Mouse (Mus musculus): ENCODE measurements at regions not wholly inside any gene's neighbourhood (a gene's known extent, or its start where the extent isn't known, plus 50 kb on each side); places are given as distances from the start of the nearest gene placed in this dataset.

- DNase-seq, result no peak
These were observed 288.1 kb upstream of the Cxadr start for GRCm38 (mm10) chr16:78013049-78013819.

GRCm38 (mm10) chr16:78004016-78004415 lies 297.3 kb upstream of the Cxadr start:
- DNase-seq, result no peak

GRCm38 (mm10) chr16:77992986-77993385 lies 308.3 kb upstream of the Cxadr start:
- DNase-seq, result no peak

- DNase-seq, result no peak
These were observed 311.4 kb upstream of the Cxadr start for GRCm38 (mm10) chr16:77989791-77990325.

- DNase-seq, result no peak
These were observed 312.1 kb upstream of the Cxadr start for GRCm38 (mm10) chr16:77989139-77989538.

- no peak for DNase-seq
These were observed 314.3 kb upstream of the Cxadr start for GRCm38 (mm10) chr16:77986884-77987529.

GRCm38 (mm10) chr16:77948785-77949184 lies 346.9 kb upstream of the Gm11146 start:
- DNase-seq, result no peak

GRCm38 (mm10) chr16:77945442-77945841 lies 343.5 kb upstream of the Gm11146 start:
- DNase-seq, result no peak

GRCm38 (mm10) chr16:77931025-77931723 lies 329.3 kb upstream of the Gm11146 start:
- DNase-seq, result no peak

GRCm38 (mm10) chr16:77914160-77915070 lies 312.5 kb upstream of the Gm11146 start:
- no peak for DNase-seq

GRCm38 (mm10) chr16:77894247-77894646 lies 292.4 kb upstream of the Gm11146 start:
- DNase-seq, result no peak

GRCm38 (mm10) chr16:77893690-77894089 lies 291.8 kb upstream of the Gm11146 start:
- DNase-seq, result no peak

GRCm38 (mm10) chr16:77892731-77893130 lies 290.8 kb upstream of the Gm11146 start:
- no peak for DNase-seq

GRCm38 (mm10) chr16:77889348-77889747 lies 287.5 kb upstream of the Gm11146 start:
- no peak for DNase-seq

- no peak for DNase-seq
These were observed 283.3 kb upstream of the Gm11146 start for GRCm38 (mm10) chr16:77885060-77885679.

GRCm38 (mm10) chr16:77884495-77884894 lies 282.6 kb upstream of the Gm11146 start:
- no peak for DNase-seq

- no peak for DNase-seq
These were observed 275.1 kb upstream of the Gm11146 start for GRCm38 (mm10) chr16:77877006-77877405.

GRCm38 (mm10) chr16:77863246-77863645 lies 261.4 kb upstream of the Gm11146 start:
- no peak for DNase-seq

- DNase-seq, result no peak
These were observed 250.3 kb upstream of the Gm11146 start for GRCm38 (mm10) chr16:77852066-77852781.

- DNase-seq, result no peak
These were observed 249.5 kb upstream of the Gm11146 start for GRCm38 (mm10) chr16:77851206-77852065.

Measured in thymus, postnatal 14 days (tissue).